Mouse (Mus musculus) spleen, adult 2 months (tissue): ENCODE results near the gene Plce1. TPM values are rescaled to one million over a fixed set of nuclear protein-coding genes. Genes with fewer than 3 reads are reported as not detected.

ENCODE experiments used
- DNase-seq, 2 experiments: peaks; one replicate each; pipeline versions ENCODE4 v3.0.0 to v3.0.0-alpha.2; 2012 to 2021; ENCODE audit warnings: low spot score in 2 of 2, low read depth in 1 of 2
- H3K27ac ChIP-seq: fragments of 200-500 bp; 2 replicates; pipeline ENCODE4 v1.5.1; 2012; ENCODE audit warnings: low read length, inconsistent platforms; ENCODE audit not compliant: insufficient read depth
- H3K27me3 ChIP-seq: fragments of 200-500 bp; 2 replicates; pipeline ENCODE4 v1.6.1; 2012; ENCODE audit warnings: mild to moderate bottlenecking, moderate library complexity, low read length, inconsistent platforms; ENCODE audit not compliant: control insufficient read depth, insufficient read depth
- H3K36me3 ChIP-seq: fragments of 200-500 bp; 2 replicates; pipeline ENCODE4 v1.6.1; 2012; ENCODE audit warnings: mild to moderate bottlenecking, low read length, inconsistent platforms; ENCODE audit not compliant: control insufficient read depth, insufficient read depth
- H3K4me1 ChIP-seq: fragments of 200-500 bp; 2 replicates; pipeline ENCODE4 v1.6.1; 2011; ENCODE audit warnings: inconsistent platforms; ENCODE audit not compliant: control insufficient read depth, insufficient read depth, insufficient read length
- H3K4me3 ChIP-seq: fragments of 200-500 bp; 2 replicates; pipeline ENCODE4 v1.5.1; 2011; ENCODE audit warnings: mild to moderate bottlenecking, inconsistent platforms; ENCODE audit not compliant: insufficient read depth, insufficient read length; ENCODE audit errors: extremely low read depth
- CTCF ChIP-seq: fragments of 200-500 bp; IDR thresholded peaks from 2 replicates; pipeline ENCODE4 v1.5.1; 2011; ENCODE audit warnings: mild to moderate bottlenecking, inconsistent platforms; ENCODE audit not compliant: insufficient read depth, insufficient read length, insufficient replicate concordance; ENCODE audit errors: extremely low read depth
- POLR2A ChIP-seq: fragments of 200-500 bp; IDR thresholded peaks from 2 replicates; pipeline ENCODE4 v1.6.1; 2011; ENCODE audit warnings: low read depth, low read length, inconsistent platforms
- WGBS: fragments of 180-500 bp; shearing (Covaris S2); methylation state at CpG from one replicate; pipeline ENCODE4 v1.1.7; 2018; 5-methylcytosine and 5-hydroxymethylcytosine counted together
- polyA plus RNA-seq: library from polyadenylated mRNA; depleted of rRNA; stranded (reverse); fragments of >200 nt; gene quantifications from 2 replicates; pipeline ENCODE4 v1.2.3, GENCODE M21; 2012

Gene Plce1
- polyA plus RNA-seq, 1 experiment: 1.7 TPM

- no peak overlapping the region for H3K4me3 ChIP-seq
- no peak for DNase-seq
- WGBS: 79% methylated on average over 5 of the region's 5 CpGs
Observed at GRCm38 (mm10) chr19:38514417-38515184, 33.7 kb downstream of the Plce1 start.

DNA sequence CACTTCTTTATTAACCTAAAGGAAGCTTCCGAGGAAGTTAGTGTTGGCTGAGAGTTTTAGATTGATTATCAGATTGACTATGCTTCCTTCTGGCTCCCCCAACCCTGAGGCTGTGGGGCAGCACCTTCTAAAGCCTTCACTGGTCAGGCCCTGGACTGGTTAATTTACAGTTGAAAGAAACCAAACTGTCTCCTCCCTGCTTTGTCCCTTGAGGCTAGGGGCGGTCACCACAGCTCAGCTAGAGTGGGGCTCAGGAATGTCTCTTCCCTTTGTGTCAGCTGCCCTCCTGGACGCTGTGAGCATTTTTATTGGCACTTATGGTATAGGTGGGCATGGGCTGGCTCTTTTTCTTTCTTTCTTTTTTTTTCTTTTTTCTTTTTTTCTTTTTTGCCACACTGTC, 45.9 kb downstream of the Plce1 start:
- 66% methylated on average over 3 of the region's 3 CpGs for WGBS
- no peak overlapping the region for H3K4me3 ChIP-seq
- no peaks in the 10 kb centered on the region for H3K36me3 ChIP-seq
- H3K27me3 ChIP-seq: no peaks in the 10 kb centered on the region
- TF ChIP-seq POLR2A: no peak
- no peak for TF ChIP-seq CTCF
- DNase-seq: no peak
- no peak overlapping the region for H3K27ac ChIP-seq
- no peaks in the 10 kb centered on the region for H3K4me1 ChIP-seq

More at GRCm38 (mm10) chr19:38514417-38515184, 33.7 kb downstream of the Plce1 start:
- Histone ChIP-seq H3K4me1 (no peaks in the 10 kb centered on the region), H3K36me3 (no peaks in the 10 kb centered on the region), H3K27me3 (no peaks in the 10 kb centered on the region), H3K27ac (no peak overlapping the region)
- TF ChIP-seq CTCF (no peak), POLR2A (no peak)

DNA sequence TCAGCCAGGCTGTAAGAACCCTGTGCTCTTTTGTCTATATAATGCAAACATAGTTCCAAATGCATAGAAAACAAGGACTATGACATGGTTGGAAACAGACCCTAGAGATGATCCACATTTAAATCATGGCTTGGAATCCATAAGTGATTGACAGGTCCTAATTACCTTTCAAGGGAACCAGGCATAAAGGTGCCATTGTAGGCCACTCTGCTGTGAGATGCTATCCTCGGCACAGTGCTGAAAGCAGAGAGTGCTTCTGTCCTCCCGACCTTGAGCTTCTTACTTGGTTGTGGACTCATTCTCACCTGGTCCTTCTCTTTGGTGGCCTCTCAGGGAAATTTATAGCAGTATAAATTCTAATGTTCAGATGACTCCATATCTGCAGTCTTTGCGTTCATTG, 46.6 kb downstream of the Plce1 start:
- TF ChIP-seq CTCF: no peak
- TF ChIP-seq POLR2A: no peak

DNA sequence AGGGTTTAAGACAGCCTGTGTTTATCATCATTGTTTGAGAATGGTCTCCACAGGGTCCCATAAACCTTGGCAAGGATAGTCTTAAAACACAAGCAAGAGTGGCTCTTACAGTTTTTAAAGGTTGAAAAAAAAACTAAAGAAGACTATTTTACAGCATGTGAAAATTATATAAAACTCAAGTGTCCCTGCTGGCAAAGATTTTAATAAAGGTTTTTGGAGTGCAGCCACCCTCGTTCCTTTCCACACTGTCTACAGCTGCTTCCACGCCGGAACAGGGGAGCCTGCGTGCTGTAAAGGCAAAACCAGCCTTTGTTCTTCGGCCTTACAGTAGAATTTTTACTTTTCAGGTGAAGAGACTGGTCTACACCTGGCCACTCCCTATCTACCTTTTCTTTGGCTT, 52.3 kb downstream of the Plce1 start:
- H3K4me1 ChIP-seq: no peaks in the 10 kb centered on the region
- no peak overlapping the region for H3K27ac ChIP-seq
- no peak for DNase-seq
- TF ChIP-seq POLR2A: no peak
- no peak for TF ChIP-seq CTCF
- H3K27me3 ChIP-seq: no peaks in the 10 kb centered on the region
- 81% methylated on average over 5 of the region's 5 CpGs for whole genome bisulfite sequencing
- no peak overlapping the region for H3K4me3 ChIP-seq
- no peaks in the 10 kb centered on the region for H3K36me3 ChIP-seq

More for the DNA sequence above, 46.6 kb downstream of the Plce1 start:
- no peaks in the 10 kb centered on the region for H3K27me3 ChIP-seq
- 77% methylated on average over 3 of the region's 3 CpGs for WGBS
- no peaks in the 10 kb centered on the region for H3K4me1 ChIP-seq
- no peak overlapping the region for H3K4me3 ChIP-seq
- no peaks in the 10 kb centered on the region for H3K36me3 ChIP-seq
- no peak for DNase-seq
- H3K27ac ChIP-seq: no peak overlapping the region

GRCm38 (mm10) chr19:38539338-38539737, 58.4 kb downstream of the Plce1 start:
- H3K4me3 ChIP-seq: no peak overlapping the region
- WGBS: 63% methylated on average over 3 of the region's 3 CpGs
- H3K36me3 ChIP-seq: no peaks in the 10 kb centered on the region
- no peak for DNase-seq
- no peaks in the 10 kb centered on the region for H3K4me1 ChIP-seq
- no peak for TF ChIP-seq POLR2A
- TF ChIP-seq CTCF: no peak
- no peak overlapping the region; the same call in 1 of the 2 replicates for H3K27ac ChIP-seq
- no peaks in the 10 kb centered on the region for H3K27me3 ChIP-seq

GRCm38 (mm10) chr19:38540549-38540948, 59.6 kb downstream of the Plce1 start:
- no peaks in the 10 kb centered on the region for H3K27me3 ChIP-seq
- no peaks in the 10 kb centered on the region for H3K4me1 ChIP-seq
- H3K4me3 ChIP-seq: no peak overlapping the region
- 90% methylated on average over 3 of the region's 3 CpGs for WGBS
- H3K36me3 ChIP-seq: no peaks in the 10 kb centered on the region
- TF ChIP-seq CTCF (no peak), POLR2A (no peak)
- no peak for DNase-seq
- H3K27ac ChIP-seq: no peak overlapping the region

DNA sequence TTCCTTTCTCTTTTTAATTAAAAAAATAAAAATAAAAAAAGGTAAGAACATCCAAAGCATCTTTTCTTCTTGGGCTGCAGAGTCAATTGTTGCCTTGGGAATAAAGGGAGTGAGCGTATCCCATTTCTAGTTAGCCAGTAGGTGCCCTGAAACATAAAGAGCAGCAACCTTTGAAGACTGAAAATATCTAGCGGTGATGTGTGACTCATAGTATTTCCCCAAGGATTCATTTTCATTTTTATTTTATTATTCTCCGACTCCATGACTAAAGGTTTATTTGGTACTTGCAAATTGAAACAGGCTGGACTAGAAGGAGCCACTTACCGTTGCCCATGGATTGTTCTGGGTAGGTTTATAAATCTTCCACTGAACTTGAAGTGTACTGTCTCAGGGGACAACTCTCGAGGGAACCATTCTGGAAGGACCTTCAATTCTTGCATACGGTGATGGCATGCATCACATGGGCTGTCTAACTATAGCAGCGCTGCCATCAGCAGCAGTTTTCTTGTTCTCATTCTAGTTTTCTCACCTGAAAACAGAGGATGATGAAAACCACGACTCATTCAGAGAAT, 68.7 kb downstream of the Plce1 start:
- Histone ChIP-seq H3K4me1 (no peaks in the 10 kb centered on the region), H3K27me3 (no peaks in the 10 kb centered on the region), H3K4me3 (no peak overlapping the region), H3K36me3 (no peaks in the 10 kb centered on the region), H3K27ac (no peak overlapping the region)
- DNase-seq: no peak
- 88% methylated on average over 8 of the region's 8 CpGs for WGBS
- TF ChIP-seq CTCF: no peak
- TF ChIP-seq POLR2A: no peak
